Mouse (Mus musculus): ENCODE measurements around the gene Ifnz. TPM values are rescaled to one million over a fixed set of nuclear protein-coding genes. Genes with fewer than 3 reads are reported as not detected.
"Not testable (repeated sequence)": the region's sequence is repeated elsewhere in the genome, so short reads cannot be mapped to it uniquely, and the experiment has no call there.

Ifnz gene
- polyA plus RNA-seq, 1 experiment: not detected

GRCm38 (mm10) chr4:88822995-88823394, 41.1 kb downstream of the Ifnz start:
- 28% methylated on average over 4 of the region's 4 CpGs for WGBS
- Histone ChIP-seq H3K27ac (ENCODE audit: control insufficient read depth, insufficient read depth, low read depth, low read length, poor library complexity) (no peak overlapping the region), H3K4me1 (ENCODE audit: control insufficient read depth, insufficient read depth, low read length) (no peaks in the 10 kb centered on the region), H3K4me3 (replicated peaks; ENCODE audit: control insufficient read depth, low read depth, low read length) (no peak overlapping the region)
- no peak for TF ChIP-seq POLR2A (IDR thresholded peaks at IDR 0.05; ENCODE audit: borderline replicate concordance, control insufficient read depth, low read depth, low read length)

DNA sequence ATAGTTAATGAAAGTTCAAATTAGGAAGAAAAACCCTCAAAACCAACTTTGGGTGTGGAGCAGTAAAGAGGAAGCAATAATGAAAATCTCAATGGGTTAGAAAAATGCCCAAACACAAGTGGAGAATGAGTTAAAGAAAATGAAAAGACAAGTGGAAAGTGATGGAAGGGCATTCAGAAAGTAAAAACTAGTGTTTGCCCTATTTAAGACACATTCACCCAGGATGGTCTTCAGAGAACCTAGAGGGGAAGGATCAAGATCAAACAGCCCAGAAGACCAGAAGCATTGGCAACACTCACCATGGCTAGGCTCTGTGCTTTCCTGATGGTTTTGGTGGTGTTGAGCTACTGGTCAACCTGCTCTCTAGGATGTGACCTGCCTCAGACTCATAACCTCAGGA, 45.2 kb downstream of the Ifnz start, which contains the start of gene Ifna6:
TSS of gene Ifna6 (plus strand) at position 301 of the 400 bp plus-strand sequence.
- not testable (repeated sequence) for H3K27ac ChIP-seq (ENCODE audit: control insufficient read depth, insufficient read depth, low read depth, low read length, poor library complexity); H3K4me3 ChIP-seq (replicated peaks; ENCODE audit: control insufficient read depth, low read depth, low read length); H3K4me1 ChIP-seq (ENCODE audit: control insufficient read depth, insufficient read depth, low read length)

GRCm38 (mm10) chr4:88830523-88830922, 48.6 kb downstream of the Ifnz start:
- no peak overlapping the region for H3K27ac ChIP-seq (ENCODE audit: control insufficient read depth, insufficient read depth, low read depth, low read length, poor library complexity)
- TF ChIP-seq CTCF (IDR thresholded peaks at IDR 0.05; ENCODE audit: control insufficient read depth, insufficient read depth, low read length): no peak
- TF ChIP-seq POLR2A (IDR thresholded peaks at IDR 0.05; ENCODE audit: borderline replicate concordance, control insufficient read depth, low read depth, low read length): no peak
- WGBS: 26% methylated on average over 4 of the region's 4 CpGs
- no peak overlapping the region for H3K4me3 ChIP-seq (replicated peaks; ENCODE audit: control insufficient read depth, low read depth, low read length)
- H3K4me1 ChIP-seq (ENCODE audit: control insufficient read depth, insufficient read depth, low read length): no peaks in the 10 kb centered on the region

Other genes with a start within 250 kb of the Ifnz start
- gene Ifna15, start 223.9 kb upstream of the Ifnz start, polyA plus RNA-seq (2011; ENCODE audit: insufficient read depth, insufficient read length, low replicate concordance, missing spikeins): not detected in 2 replicates
- gene Ifna14, start 210.3 kb upstream of the Ifnz start, polyA plus RNA-seq (2011; ENCODE audit: insufficient read depth, insufficient read length, low replicate concordance, missing spikeins): not detected in 2 replicates
- gene Ifna9, start 189.7 kb upstream of the Ifnz start, polyA plus RNA-seq (2011; ENCODE audit: insufficient read depth, insufficient read length, low replicate concordance, missing spikeins): not detected in 2 replicates
- not detected in 2 replicates for gene Ifna12, start 178.8 kb upstream of the Ifnz start, polyA plus RNA-seq (2011; ENCODE audit: insufficient read depth, insufficient read length, low replicate concordance, missing spikeins)
- gene C87499, start 147.7 kb upstream of the Ifnz start, polyA plus RNA-seq (2011; ENCODE audit: insufficient read depth, insufficient read length, low replicate concordance, missing spikeins): not detected in 2 replicates
- 1.9 TPM in 1 of 2 replicates, not detected in the other for gene Ifna13, start 137.7 kb upstream of the Ifnz start, polyA plus RNA-seq (2011; ENCODE audit: insufficient read depth, insufficient read length, low replicate concordance, missing spikeins)
- not detected in 2 replicates for gene Ifna16, start 105.2 kb upstream of the Ifnz start, polyA plus RNA-seq (2011; ENCODE audit: insufficient read depth, insufficient read length, low replicate concordance, missing spikeins)
- not detected in 2 replicates for gene Ifna2, start 98.2 kb upstream of the Ifnz start, polyA plus RNA-seq (2011; ENCODE audit: insufficient read depth, insufficient read length, low replicate concordance, missing spikeins)
- not detected in 2 replicates for gene Ifnab, start 90.8 kb upstream of the Ifnz start, polyA plus RNA-seq (2011; ENCODE audit: insufficient read depth, insufficient read length, low replicate concordance, missing spikeins)
- gene Gm26566, start 60.3 kb upstream of the Ifnz start, polyA plus RNA-seq (2011; ENCODE audit: insufficient read depth, insufficient read length, low replicate concordance, missing spikeins): not detected in 2 replicates
- gene Klhl9, start 59.7 kb upstream of the Ifnz start, polyA plus RNA-seq (2011; ENCODE audit: insufficient read depth, insufficient read length, low replicate concordance, missing spikeins): 10.8 and 18.3 TPM in 2 replicates
- gene Gm13271, start 27.3 kb upstream of the Ifnz start, polyA plus RNA-seq (2011; ENCODE audit: insufficient read depth, insufficient read length, low replicate concordance, missing spikeins): not detected in 2 replicates
- not detected in 2 replicates for gene Gm13283, start 22.0 kb upstream of the Ifnz start, polyA plus RNA-seq (2011; ENCODE audit: insufficient read depth, insufficient read length, low replicate concordance, missing spikeins)
- gene Gm13290, start 8.3 kb upstream of the Ifnz start, polyA plus RNA-seq (2011; ENCODE audit: insufficient read depth, insufficient read length, low replicate concordance, missing spikeins): not detected in 2 replicates
- not detected in 2 replicates for gene Gm13289, start 5.2 kb upstream of the Ifnz start, polyA plus RNA-seq (2011; ENCODE audit: insufficient read depth, insufficient read length, low replicate concordance, missing spikeins)
- not detected in 2 replicates for gene Gm13272, start 2.3 kb upstream of the Ifnz start, polyA plus RNA-seq (2011; ENCODE audit: insufficient read depth, insufficient read length, low replicate concordance, missing spikeins)
- gene Gm13276, start 3.6 kb downstream of the Ifnz start, polyA plus RNA-seq (2011; ENCODE audit: insufficient read depth, insufficient read length, low replicate concordance, missing spikeins): not detected in 2 replicates
- not detected in 2 replicates for gene Gm13277, start 6.5 kb downstream of the Ifnz start, polyA plus RNA-seq (2011; ENCODE audit: insufficient read depth, insufficient read length, low replicate concordance, missing spikeins)
- gene Gm13278, start 9.4 kb downstream of the Ifnz start, polyA plus RNA-seq (2011; ENCODE audit: insufficient read depth, insufficient read length, low replicate concordance, missing spikeins): not detected in 2 replicates
- not detected in 2 replicates for gene Gm13275, start 12.4 kb downstream of the Ifnz start, polyA plus RNA-seq (2011; ENCODE audit: insufficient read depth, insufficient read length, low replicate concordance, missing spikeins)
- not detected in 2 replicates for gene Gm13279, start 15.3 kb downstream of the Ifnz start, polyA plus RNA-seq (2011; ENCODE audit: insufficient read depth, insufficient read length, low replicate concordance, missing spikeins)
- gene Gm13285, start 17.5 kb downstream of the Ifnz start, polyA plus RNA-seq (2011; ENCODE audit: insufficient read depth, insufficient read length, low replicate concordance, missing spikeins): not detected in 2 replicates
- not detected in 2 replicates for gene Gm13287, start 21.1 kb downstream of the Ifnz start, polyA plus RNA-seq (2011; ENCODE audit: insufficient read depth, insufficient read length, low replicate concordance, missing spikeins)
- gene Gm13288, start 23.4 kb downstream of the Ifnz start, polyA plus RNA-seq (2011; ENCODE audit: insufficient read depth, insufficient read length, low replicate concordance, missing spikeins): not detected in 2 replicates
- not detected in 2 replicates for gene Ifna7, start 34.1 kb downstream of the Ifnz start, polyA plus RNA-seq (2011; ENCODE audit: insufficient read depth, insufficient read length, low replicate concordance, missing spikeins)
- not detected in 2 replicates for gene Ifna11, start 37.8 kb downstream of the Ifnz start, polyA plus RNA-seq (2011; ENCODE audit: insufficient read depth, insufficient read length, low replicate concordance, missing spikeins)
- not detected in 2 replicates for gene Ifna6, start 45.3 kb downstream of the Ifnz start, polyA plus RNA-seq (2011; ENCODE audit: insufficient read depth, insufficient read length, low replicate concordance, missing spikeins)
- not detected in 2 replicates for gene Ifna5, start 53.4 kb downstream of the Ifnz start, polyA plus RNA-seq (2011; ENCODE audit: insufficient read depth, insufficient read length, low replicate concordance, missing spikeins)
- gene Ifna4, start 59.7 kb downstream of the Ifnz start, polyA plus RNA-seq (2011; ENCODE audit: insufficient read depth, insufficient read length, low replicate concordance, missing spikeins): not detected in 2 replicates
- gene Ifna1, start 68.0 kb downstream of the Ifnz start, polyA plus RNA-seq (2011; ENCODE audit: insufficient read depth, insufficient read length, low replicate concordance, missing spikeins): not detected in 2 replicates
- not detected in 2 replicates for gene Ifne, start 98.1 kb downstream of the Ifnz start, polyA plus RNA-seq (2011; ENCODE audit: insufficient read depth, insufficient read length, low replicate concordance, missing spikeins)

Data from bone marrow, adult 2 months (tissue).